Mouse (Mus musculus) spleen, adult 2 months (tissue): ENCODE results near the gene Ifitm1.

Source experiments
- CTCF ChIP-seq: fragments of 200-500 bp; IDR thresholded peaks from 2 replicates; pipeline ENCODE4 v1.5.1; 2011; ENCODE audit warnings: mild to moderate bottlenecking, inconsistent platforms; ENCODE audit not compliant: insufficient read depth, insufficient read length, insufficient replicate concordance; ENCODE audit errors: extremely low read depth
- POLR2A ChIP-seq: fragments of 200-500 bp; IDR thresholded peaks from 2 replicates; pipeline ENCODE4 v1.6.1; 2011; ENCODE audit warnings: low read depth, low read length, inconsistent platforms

DNA sequence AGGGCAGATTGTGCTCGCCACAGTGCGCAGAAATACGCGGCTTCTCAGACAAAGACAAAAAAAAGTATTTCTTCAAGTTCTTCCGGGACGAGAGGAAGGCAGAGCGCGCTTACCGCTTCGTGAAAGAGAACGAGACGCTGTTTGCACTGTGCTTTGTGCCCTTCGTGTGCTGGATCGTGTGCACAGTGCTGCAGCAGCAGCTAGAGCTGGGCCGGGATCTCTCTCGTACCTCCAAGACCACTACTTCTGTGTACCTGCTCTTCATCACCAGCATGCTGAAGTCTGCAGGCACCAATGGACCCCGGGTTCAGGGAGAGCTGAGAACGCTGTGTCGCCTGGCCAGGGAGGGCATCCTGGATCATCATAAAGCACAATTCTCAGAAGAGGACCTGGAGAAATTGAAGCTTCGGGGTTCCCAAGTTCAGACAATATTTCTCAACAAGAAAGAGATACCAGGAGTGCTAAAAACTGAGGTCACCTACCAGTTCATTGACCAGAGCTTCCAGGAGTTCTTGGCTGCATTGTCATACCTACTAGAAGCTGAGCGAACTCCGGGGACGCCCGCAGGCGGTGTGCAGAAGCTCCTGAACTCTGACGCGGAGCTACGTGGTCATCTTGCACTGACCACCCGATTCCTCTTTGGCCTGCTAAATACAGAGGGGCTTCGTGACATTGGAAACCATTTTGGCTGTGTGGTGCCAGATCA lies 43.8 kb upstream of the Ifitm1 start:
- TF ChIP-seq POLR2A (no peak), CTCF (no peak)
